Mouse (Mus musculus) megakaryocyte, embryonic 14.5 days (primary cell): ENCODE data around the gene Soat2. TPM values are rescaled to one million over a fixed set of nuclear protein-coding genes. Genes with fewer than 3 reads are reported as not detected.

Experiments
- H3K27me3 ChIP-seq: replicated peaks from 2 replicates; pipeline ENCODE3; 2012; ENCODE audit warnings: inconsistent platforms
- H3K36me3 ChIP-seq: replicated peaks from 2 replicates; pipeline ENCODE3; 2012; ENCODE audit warnings: low read length, inconsistent platforms, mixed read lengths
- H3K4me1 ChIP-seq: 2 replicates; pipeline ENCODE4 v1.6.1; 2012; ENCODE audit warnings: inconsistent platforms
- H3K4me3 ChIP-seq: replicated peaks from 2 replicates; pipeline ENCODE3; 2012; ENCODE audit warnings: moderate library complexity, mild to moderate bottlenecking, inconsistent platforms
- H3K9me3 ChIP-seq: 2 replicates; pipeline ENCODE4 v1.6.1; 2012; ENCODE audit warnings: inconsistent platforms
- FLI1 ChIP-seq: IDR thresholded peaks from 2 replicates; pipeline ENCODE4 v1.6.1; 2012; ENCODE audit warnings: low read length, inconsistent platforms, mixed read lengths
- GATA1 ChIP-seq: IDR thresholded peaks from 3 replicates; pipeline ENCODE4 v1.6.1; 2012; ENCODE audit warnings: mixed read lengths, low read length, inconsistent platforms, borderline replicate concordance
- polyA plus RNA-seq: library from polyadenylated mRNA; stranded (reverse); fragments of >175 nt; gene quantifications from 2 replicates; pipeline ENCODE4 v1.2.3, GENCODE M21; 2012; ENCODE audit warnings: low replicate concordance; ENCODE audit not compliant: insufficient read depth

Gene Soat2
- polyA plus RNA-seq, result 0.76 and 3.6 TPM in 2 replicates

- H3K36me3 ChIP-seq, result peaks cover 27% of the 10 kb centered on the region
- no peaks in the 10 kb centered on the region for H3K9me3 ChIP-seq
- TF ChIP-seq FLI1 (no peak), GATA1 (no peak)
- H3K4me1 ChIP-seq, result peaks cover 68% of the 10 kb centered on the region
- peak within 1 kb of the TSS; percentile 91 for H3K4me3 ChIP-seq
- H3K27me3 ChIP-seq, result peaks cover 6% of the 10 kb centered on the region
Observed at GRCm38 (mm10) chr15:102150301-102151135, at the start of gene Soat2. Gene Soat2 (plus strand): TSS chr15:102150526.

DNA sequence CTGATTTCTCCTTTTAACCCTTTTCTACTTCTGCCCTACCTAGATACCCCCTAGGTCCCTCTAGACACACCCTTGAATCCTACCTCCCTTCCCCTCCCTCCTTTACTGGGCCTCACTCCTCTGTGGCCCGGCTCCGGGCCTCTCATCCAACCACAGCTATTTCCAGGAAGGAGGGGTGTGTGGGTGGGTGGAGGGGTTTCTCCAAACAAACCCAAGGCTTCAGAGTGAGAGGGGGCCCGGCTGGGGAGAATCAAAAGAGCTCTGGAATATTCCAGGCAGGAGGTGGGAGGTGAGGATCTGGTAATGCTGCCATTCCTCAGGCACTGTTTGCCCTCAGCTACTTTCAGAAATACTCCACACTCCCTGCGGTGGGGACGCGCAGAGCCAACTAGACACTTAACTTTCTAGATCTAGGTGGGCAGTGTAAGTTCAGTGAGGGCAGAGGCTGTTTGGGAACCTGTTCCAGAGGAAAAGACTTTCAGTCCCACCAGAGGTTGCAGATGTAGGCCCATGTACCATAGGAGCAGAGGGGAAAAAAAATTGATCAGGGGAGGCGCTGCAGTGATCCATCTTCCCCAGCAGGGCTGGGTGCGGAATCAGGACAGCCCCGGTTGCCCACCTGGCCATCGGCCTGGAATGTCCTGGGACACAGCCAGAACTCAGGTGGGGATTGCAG, 49.2 kb upstream of the Soat2 start:
- TF ChIP-seq GATA1 (no peak), FLI1 (no peak)
- no peaks in the 10 kb centered on the region for H3K9me3 ChIP-seq
- H3K36me3 ChIP-seq, result peaks cover 20% of the 10 kb centered on the region
- H3K4me1 ChIP-seq, result peaks cover 92% of the 10 kb centered on the region
- no peak overlapping the region for H3K4me3 ChIP-seq
- H3K27me3 ChIP-seq, result peaks cover 55% of the 10 kb centered on the region

DNA sequence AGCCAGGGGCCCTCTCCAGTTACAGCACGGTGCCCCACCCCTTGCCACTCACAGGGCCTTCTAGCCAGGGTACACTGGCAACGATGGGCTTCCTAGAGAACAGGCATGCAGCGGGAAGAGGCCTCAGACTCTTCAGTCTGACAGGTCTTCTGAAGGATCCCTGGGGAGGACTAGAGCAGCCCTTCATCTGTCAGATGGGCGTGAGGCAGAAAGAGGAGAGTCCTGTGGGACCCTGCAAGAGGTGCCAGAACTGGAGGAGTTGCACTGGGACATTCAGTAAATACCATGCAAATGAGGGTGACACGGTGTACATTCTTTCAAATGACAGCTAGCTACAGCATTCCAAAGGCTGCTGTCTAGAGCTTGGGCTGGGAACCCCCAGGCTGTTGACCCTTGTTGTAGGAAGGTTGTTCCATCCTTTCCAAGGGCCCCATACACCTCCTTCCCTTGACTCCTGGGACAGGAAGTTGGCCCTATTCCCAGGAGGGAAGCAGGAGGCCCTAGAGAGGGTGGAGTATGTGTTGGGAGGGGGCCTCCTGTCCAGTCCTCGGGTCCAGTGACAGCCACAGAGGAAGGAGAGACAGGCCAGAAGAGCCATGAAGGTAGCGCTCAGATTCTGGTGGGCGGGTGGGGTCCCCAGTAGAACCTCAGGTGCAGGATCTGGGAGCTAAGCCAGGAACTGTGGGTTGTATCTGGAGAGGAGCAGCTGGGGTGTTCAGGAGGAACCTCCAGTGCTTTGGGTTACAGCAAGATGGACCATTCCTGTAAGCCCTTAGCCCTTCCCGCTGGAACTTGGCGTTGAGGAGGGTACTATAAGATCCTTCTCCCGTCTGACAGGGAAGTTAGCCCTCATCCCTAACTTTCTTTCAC, 48.4 kb upstream of the Soat2 start:
- H3K36me3 ChIP-seq, result peaks cover 16% of the 10 kb centered on the region
- peak overlapping the region; percentile 8 for H3K4me3 ChIP-seq
- H3K4me1 ChIP-seq, result peaks cover 94% of the 10 kb centered on the region
- TF ChIP-seq FLI1 (no peak), GATA1 (no peak)
- H3K27me3 ChIP-seq, result peaks cover 63% of the 10 kb centered on the region
- no peaks in the 10 kb centered on the region for H3K9me3 ChIP-seq

- Histone ChIP-seq H3K4me1 (peaks cover 94% of the 10 kb centered on the region), H3K9me3 (no peaks in the 10 kb centered on the region), H3K27me3 (peaks cover 67% of the 10 kb centered on the region), H3K36me3 (peaks cover 10% of the 10 kb centered on the region), H3K4me3 (peak overlapping the region; percentile 8)
- TF ChIP-seq GATA1 (no peak), FLI1 (no peak)
Observed at GRCm38 (mm10) chr15:102102548-102103121, 47.7 kb upstream of the Soat2 start.

GRCm38 (mm10) chr15:102103371-102103946, 46.9 kb upstream of the Soat2 start:
- Histone ChIP-seq H3K27me3 (peaks cover 70% of the 10 kb centered on the region), H3K4me1 (peaks cover 94% of the 10 kb centered on the region), H3K36me3 (peaks cover 2% of the 10 kb centered on the region), H3K4me3 (peak overlapping the region; percentile 10), H3K9me3 (no peaks in the 10 kb centered on the region)
- TF ChIP-seq GATA1, result no peak
- TF ChIP-seq FLI1, result no peak

DNA sequence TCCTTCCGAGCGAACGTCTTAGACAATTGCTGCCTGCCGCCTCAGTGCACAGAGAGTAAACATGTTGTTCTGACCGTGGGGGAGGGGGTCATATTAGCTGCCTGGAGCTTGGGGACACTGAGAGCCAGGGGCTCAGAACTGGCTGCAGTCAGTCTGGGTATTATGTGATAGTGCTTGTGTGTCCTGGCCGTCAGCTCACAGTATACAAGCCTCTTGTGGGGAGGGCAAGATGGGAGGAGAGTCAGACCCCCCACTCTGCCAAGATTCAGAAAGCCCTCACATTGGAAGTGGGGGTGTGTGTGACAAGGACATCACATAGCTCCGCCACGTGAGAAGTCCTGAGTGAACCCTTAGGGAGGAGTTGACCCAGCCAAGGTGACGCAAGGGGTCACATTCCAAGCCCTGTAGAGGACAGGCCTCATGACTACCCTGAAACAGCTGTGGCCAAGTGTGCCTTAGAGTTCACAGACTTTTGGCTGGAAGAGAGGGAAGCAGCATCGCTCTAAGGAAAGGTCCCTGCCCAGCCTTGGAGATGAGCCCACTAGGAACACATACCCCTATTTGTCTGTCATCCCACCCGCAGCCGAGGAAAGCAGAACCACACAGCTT, 46.3 kb upstream of the Soat2 start:
- H3K36me3 ChIP-seq, result no peaks in the 10 kb centered on the region
- H3K9me3 ChIP-seq, result no peaks in the 10 kb centered on the region
- TF ChIP-seq GATA1 (no peak), FLI1 (no peak)
- no peak overlapping the region for H3K4me3 ChIP-seq
- H3K27me3 ChIP-seq, result peaks cover 68% of the 10 kb centered on the region
- H3K4me1 ChIP-seq, result peaks cover 96% of the 10 kb centered on the region

- Histone ChIP-seq H3K27me3 (peaks cover 66% of the 10 kb centered on the region), H3K4me1 (peaks cover 91% of the 10 kb centered on the region), H3K4me3 (peak overlapping the region; percentile 62), H3K36me3 (no peaks in the 10 kb centered on the region), H3K9me3 (no peaks in the 10 kb centered on the region)
- no peak for TF ChIP-seq GATA1
- TF ChIP-seq FLI1, result no peak
Observed at GRCm38 (mm10) chr15:102105360-102105759, 45.0 kb upstream of the Soat2 start.

GRCm38 (mm10) chr15:102105764-102106730, 44.3 kb upstream of the Soat2 start:
- Histone ChIP-seq H3K9me3 (no peaks in the 10 kb centered on the region), H3K27me3 (peaks cover 69% of the 10 kb centered on the region), H3K4me1 (peaks cover 90% of the 10 kb centered on the region), H3K36me3 (no peaks in the 10 kb centered on the region), H3K4me3 (peak overlapping the region; percentile 62)
- TF ChIP-seq GATA1, result no peak
- TF ChIP-seq FLI1, result no peak
